Mouse (Mus musculus) midbrain, postnatal 0 days (tissue): ENCODE data around the gene Nfkbil1. TPM values are rescaled to one million over a fixed set of nuclear protein-coding genes. Genes with fewer than 3 reads are reported as not detected.
A peak's percentile ranks its signal among the peaks of the same experiment; 100 is the strongest.

Source experiments
- ATAC-seq: fragments of 200-750 bp; cut with Nextera tagmentation; 2 replicates; pipeline ENCODE4 v1.8.0; 2017; ENCODE audit warnings: moderate number of reproducible peaks, mild to moderate bottlenecking, moderate TSS enrichment, moderate library complexity; ENCODE audit not compliant: low FRiP score
- DNase-seq: peaks from one replicate; pipeline ENCODE4 v3.0.0-alpha.2; 2015; ENCODE audit warnings: low spot score
- H3K27ac ChIP-seq: fragments of 300-500 bp; sonication (generic); 2 replicates; pipeline ENCODE4 v1.5.1; 2014; ENCODE audit warnings: low read depth, mild to moderate bottlenecking, low read length, mixed read lengths
- H3K27me3 ChIP-seq: fragments of 300-500 bp; sonication (generic); 2 replicates; pipeline ENCODE4 v1.6.1; 2014; ENCODE audit warnings: low read length, control low read depth, mixed read lengths; ENCODE audit not compliant: insufficient read depth
- H3K36me3 ChIP-seq: fragments of 300-500 bp; sonication (generic); 2 replicates; pipeline ENCODE4 v1.6.1; 2014; ENCODE audit warnings: low read length, control low read depth, mixed read lengths; ENCODE audit not compliant: insufficient read depth
- H3K4me1 ChIP-seq: fragments of 300-500 bp; sonication (generic); 2 replicates; pipeline ENCODE4 v1.6.1; 2014; ENCODE audit warnings: mild to moderate bottlenecking, control low read depth, antibody characterized with exemption, low read length, mixed read lengths; ENCODE audit not compliant: insufficient read depth
- H3K4me2 ChIP-seq: fragments of 300-500 bp; sonication (generic); 2 replicates; pipeline ENCODE4 v1.6.1; 2014; ENCODE audit warnings: low read depth, mild to moderate bottlenecking, low read length, mixed read lengths; ENCODE audit not compliant: poor library complexity, severe bottlenecking
- H3K4me3 ChIP-seq: fragments of 300-500 bp; sonication (generic); 2 replicates; pipeline ENCODE4 v1.5.1; 2014; ENCODE audit warnings: low read depth, mild to moderate bottlenecking, low read length, moderate library complexity
- H3K9ac ChIP-seq: fragments of 300-500 bp; sonication (generic); replicated peaks from 2 replicates; pipeline ENCODE4 v1.6.1; 2014; ENCODE audit warnings: mild to moderate bottlenecking, low read length, moderate library complexity, mixed read lengths; ENCODE audit not compliant: poor library complexity, severe bottlenecking
- H3K9me3 ChIP-seq: fragments of 300-500 bp; sonication (generic); 2 replicates; pipeline ENCODE4 v1.6.1; 2016; ENCODE audit warnings: low read length, control low read depth
- CTCF ChIP-seq: IDR thresholded peaks from 2 replicates; pipeline ENCODE4 v1.5.1; 2016; ENCODE audit warnings: antibody characterized with exemption, mild to moderate bottlenecking
- WGBS: fragments of 180-500 bp; shearing (Covaris S2); extraction: QIAGEN DNeasy Blood & Tissue Kit; methylation state at CpG from one replicate; pipeline ENCODE4 v1.1.7; 2014; 5-methylcytosine and 5-hydroxymethylcytosine counted together
- polyA plus RNA-seq: library from polyadenylated mRNA; unstranded; fragments of >200 nt; fragmentation: Nextera tagmentation; extraction: Ambion mirVana; gene quantifications from 2 replicates; pipeline ENCODE4 v1.2.1, GENCODE M21; 2015
- total RNA-seq: library from RNA; depleted of rRNA; stranded (reverse); fragments of >200 nt; gene quantifications from 2 replicates; pipeline ENCODE4 v1.2.3, GENCODE M21; 2014

Nfkbil1 gene
- total and polyA plus RNA-seq, 2 experiments from 2014 or later: 12.3 to 18.5 TPM

DNA sequence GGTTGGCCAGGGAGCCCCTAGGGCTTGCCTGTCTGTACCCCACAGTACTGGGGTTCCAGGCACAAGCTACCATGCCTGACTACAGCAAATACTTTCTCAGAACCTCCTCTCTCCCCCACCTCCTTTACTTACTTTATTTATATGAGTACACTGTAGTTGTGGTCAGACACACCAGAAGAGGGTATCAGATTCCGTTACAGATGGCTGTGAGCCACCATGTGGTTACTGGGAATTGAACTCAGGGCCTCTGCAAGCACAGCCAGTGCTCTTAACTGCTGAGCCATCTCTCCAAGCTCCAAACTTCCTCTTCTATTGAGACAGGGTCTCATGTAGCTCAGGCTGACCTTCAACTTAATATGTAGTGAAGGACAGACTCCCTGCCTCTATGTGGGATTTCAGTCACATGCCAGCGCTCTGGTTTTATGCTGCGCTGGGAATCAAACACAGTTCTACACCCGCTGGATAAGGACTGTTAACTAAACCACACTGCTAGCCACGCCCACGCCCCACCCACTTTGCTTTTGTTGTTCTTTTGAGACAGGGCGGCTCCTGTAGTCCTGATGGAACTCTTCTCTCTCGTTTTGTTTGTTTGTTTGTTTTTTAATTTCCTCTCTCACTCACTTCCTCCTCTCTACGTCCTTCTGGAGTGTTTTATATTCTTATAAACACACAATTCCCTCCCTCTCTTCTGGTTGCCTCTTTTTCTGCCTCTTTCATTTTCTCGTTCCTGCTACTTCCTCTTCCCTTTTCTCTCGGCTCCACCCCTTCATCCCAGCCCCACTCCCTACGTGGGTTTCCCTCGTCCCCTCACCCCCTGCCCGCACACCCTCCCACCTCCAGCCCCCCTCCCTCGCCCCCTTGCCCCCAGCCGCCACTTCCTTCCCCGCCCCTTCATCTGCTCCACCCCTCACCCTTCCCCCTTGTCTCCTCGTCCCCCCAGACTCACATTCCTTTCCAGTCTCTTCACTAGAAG lies 49.7 kb downstream of the Nfkbil1 start:
- H3K4me1 ChIP-seq: no peaks in the 10 kb centered on the region
- WGBS: 2% methylated on average over 18 of the region's 18 CpGs
- peak overlapping the region; percentile 54 for H3K4me2 ChIP-seq
- ATAC-seq (peak; percentile 41; the same call in 1 of the 2 replicates), DNase-seq (peak; percentile 48)
- TF ChIP-seq CTCF: no peak
- peak overlapping the region; percentile 27 for H3K4me3 ChIP-seq
- H3K27ac ChIP-seq: peak overlapping the region; percentile 75
- no peaks in the 10 kb centered on the region for H3K27me3 ChIP-seq
- H3K9me3 ChIP-seq: no peaks in the 10 kb centered on the region
- peak overlapping the region; percentile 39 for H3K9ac ChIP-seq
- no peaks in the 10 kb centered on the region for H3K36me3 ChIP-seq

DNA sequence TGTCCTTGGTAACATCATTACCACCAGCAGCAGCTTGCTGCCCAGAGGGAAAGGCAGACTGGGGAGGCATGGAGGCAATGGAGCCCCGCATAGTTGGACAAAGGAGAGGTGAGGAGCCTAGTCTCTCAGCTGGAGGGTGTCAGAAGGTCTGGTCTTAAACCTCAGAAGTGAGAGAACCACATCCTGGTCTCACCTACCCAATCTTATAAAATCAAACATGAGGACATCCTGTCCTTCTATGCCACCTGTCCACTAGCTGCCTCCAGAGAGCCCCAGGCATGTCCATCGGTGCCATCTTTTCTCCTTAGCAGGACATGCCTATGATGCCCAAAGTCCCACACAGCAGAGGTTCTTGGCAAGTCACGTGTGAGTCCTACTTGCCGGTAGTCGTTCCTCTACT lies 55.5 kb downstream of the Nfkbil1 start:
- H3K4me3 ChIP-seq: no peak overlapping the region
- H3K27ac ChIP-seq: no peak overlapping the region
- no peaks in the 10 kb centered on the region for H3K36me3 ChIP-seq
- DNase-seq: no peak
- no peaks in the 10 kb centered on the region for H3K4me1 ChIP-seq
- no peak for ATAC-seq
- TF ChIP-seq CTCF: no peak
- H3K27me3 ChIP-seq: no peaks in the 10 kb centered on the region
- H3K9me3 ChIP-seq: no peaks in the 10 kb centered on the region
- H3K9ac ChIP-seq: no peak overlapping the region
- WGBS: 81% methylated on average over 5 of the region's 5 CpGs
- no peak overlapping the region for H3K4me2 ChIP-seq

DNA sequence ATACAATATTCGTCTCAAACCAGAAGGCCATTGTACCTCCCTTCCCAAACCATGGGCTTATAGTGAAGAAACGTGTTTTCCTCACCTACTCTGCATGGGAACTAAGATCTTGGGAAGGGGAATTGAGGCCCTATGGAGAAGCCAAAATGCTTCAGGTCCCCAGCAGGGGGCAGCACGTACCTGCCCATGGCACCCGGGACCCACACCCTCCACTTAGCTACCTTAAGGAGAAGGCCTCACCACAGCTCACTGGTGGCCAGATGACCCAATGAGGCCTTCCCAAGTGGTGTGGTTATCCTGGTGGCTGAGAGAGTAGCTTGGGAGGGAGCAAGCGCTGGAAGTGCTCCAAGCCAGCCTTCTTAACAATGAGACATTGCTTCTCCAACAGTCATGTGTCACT lies 57.1 kb downstream of the Nfkbil1 start:
- no peak overlapping the region for H3K9ac ChIP-seq
- H3K4me2 ChIP-seq: no peak overlapping the region
- DNase-seq (peak; percentile 55), ATAC-seq (no peak)
- peak; percentile 75 for TF ChIP-seq CTCF
- 14% methylated on average over 5 of the region's 5 CpGs for WGBS
- no peak overlapping the region for H3K4me3 ChIP-seq
- no peaks in the 10 kb centered on the region for H3K27me3 ChIP-seq
- no peaks in the 10 kb centered on the region for H3K4me1 ChIP-seq
- no peaks in the 10 kb centered on the region for H3K9me3 ChIP-seq
- H3K36me3 ChIP-seq: no peaks in the 10 kb centered on the region
- H3K27ac ChIP-seq: no peak overlapping the region

DNA sequence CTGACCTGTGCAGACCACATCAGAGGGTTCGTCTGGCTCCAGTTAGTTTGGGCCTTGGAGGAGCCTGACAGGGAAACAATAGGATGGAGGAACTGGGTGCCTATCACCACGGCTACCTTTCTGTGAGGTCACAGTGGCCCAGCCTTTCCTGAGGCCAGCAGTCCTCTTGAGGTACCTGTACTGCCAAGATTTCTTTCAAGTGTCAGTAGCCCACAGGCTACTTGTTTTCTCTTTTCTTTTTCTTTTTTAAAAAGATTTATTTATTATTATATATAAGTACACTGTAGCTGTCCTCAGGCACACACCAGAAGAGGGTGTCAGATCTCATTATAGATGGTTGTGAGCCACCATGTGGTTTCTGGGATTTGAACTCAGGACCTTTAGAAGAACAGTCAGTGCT lies 59.6 kb downstream of the Nfkbil1 start, which contains the start of gene Aif1:
Gene Aif1, minus strand, starts transcription at position 101 of the 400 bp plus-strand sequence.
- H3K36me3 ChIP-seq: no peaks in the 10 kb centered on the region
- no peak within 1 kb of the TSS for H3K4me2 ChIP-seq
- H3K4me1 ChIP-seq: no peaks in the 10 kb centered on the region
- no peak within 1 kb of the TSS for H3K9ac ChIP-seq
- H3K4me3 ChIP-seq: no peak within 1 kb of the TSS
- WGBS: 39% methylated on average over 2 of the region's 2 CpGs
- no peaks in the 10 kb centered on the region for H3K9me3 ChIP-seq
- TF ChIP-seq CTCF: no peak
- ATAC-seq (no peak), DNase-seq (no peak)
- no peak within 1 kb of the TSS for H3K27ac ChIP-seq
- H3K27me3 ChIP-seq: no peaks in the 10 kb centered on the region

DNA sequence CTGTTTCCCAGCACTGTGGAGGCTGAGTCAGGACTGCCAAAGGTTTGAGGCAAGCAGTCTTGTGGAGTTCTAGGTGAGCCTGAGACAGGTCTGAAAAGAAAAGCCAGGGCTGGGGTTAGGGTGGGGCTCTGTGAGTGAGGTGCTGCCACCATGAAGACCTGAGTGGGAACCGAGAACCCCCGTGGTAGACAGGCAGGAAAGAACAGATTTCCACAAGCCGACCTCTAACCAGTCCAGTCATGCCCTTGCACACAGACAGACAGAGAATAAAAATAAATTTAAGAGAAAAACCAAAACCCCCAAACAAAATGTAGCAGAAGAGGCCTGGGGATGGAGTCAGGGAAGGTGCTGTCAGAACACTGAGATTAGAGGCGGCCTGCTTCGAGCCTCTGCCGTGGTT lies 60.2 kb downstream of the Nfkbil1 start:
- Histone ChIP-seq H3K27ac (no peak overlapping the region), H3K9me3 (no peaks in the 10 kb centered on the region), H3K4me3 (no peak overlapping the region), H3K4me1 (no peaks in the 10 kb centered on the region), H3K9ac (no peak overlapping the region), H3K36me3 (no peaks in the 10 kb centered on the region), H3K27me3 (no peaks in the 10 kb centered on the region), H3K4me2 (no peak overlapping the region)
- DNase-seq: no peak
- TF ChIP-seq CTCF: no peak
- WGBS: 59% methylated on average over 6 of the region's 6 CpGs
- ATAC-seq: no peak
